Mouse (Mus musculus) neutrophil, adult 65 days (primary cell): ENCODE measurements around the gene Gm4846. TPM values are rescaled to one million over a fixed set of nuclear protein-coding genes. Genes with fewer than 3 reads are reported as not detected.

Experiments
- total RNA-seq: library from RNA; stranded (reverse); gene quantifications from 2 replicates; pipeline ENCODE4 v1.2.4, GENCODE M21; 2023

Gene Gm4846
- not detected in 2 replicates for total RNA-seq

GRCm38 (mm10) chr1:166497488-166497887 is at the start of gene Gm4846:
Gene Gm4846, minus strand, starts transcription at chr1:166497588.

Other genes with a start within 250 kb of the Gm4846 start
- 0.23 TPM in 1 of 2 replicates, not detected in the other for gene Ildr2, start 243.4 kb downstream of the Gm4846 start, total RNA-seq
- 16.9 and 22.2 TPM in 2 replicates for gene Tada1, start 118.5 kb downstream of the Gm4846 start, total RNA-seq
- 3.0 and 5.4 TPM in 2 replicates for gene Pogk, start 87.7 kb downstream of the Gm4846 start, total RNA-seq
- gene Gm4847, start 150.1 kb upstream of the Gm4846 start, total RNA-seq, result not detected in 2 replicates
- not detected in 2 replicates for gene Fmo9, start 184.3 kb upstream of the Gm4846 start, total RNA-seq